Mouse (Mus musculus) lung, adult 2 months (tissue): ENCODE data around the gene Dtd1.

ENCODE experiments used
- CTCF ChIP-seq: fragments of 200-500 bp; IDR thresholded peaks from 2 replicates; pipeline ENCODE4 v1.5.1; 2011; ENCODE audit warnings: mild to moderate bottlenecking, low read length, control low read depth; ENCODE audit not compliant: insufficient read depth
- POLR2A ChIP-seq: fragments of 200-500 bp; IDR thresholded peaks from 2 replicates; pipeline ENCODE4 v1.6.1; 2011; ENCODE audit warnings: low read depth, mild to moderate bottlenecking, control low read depth, low read length, borderline replicate concordance; ENCODE audit errors: extremely low read depth

GRCm38 (mm10) chr2:144763706-144764105, 164.0 kb downstream of the Dtd1 start:
- TF ChIP-seq CTCF, result no peak
- no peak for TF ChIP-seq POLR2A
